Mouse (Mus musculus) naive thymus-derived CD4-positive, alpha-beta T cell, adult 2 months (primary cell): ENCODE data around the gene Trmt1.
"Not testable (repeated sequence)": the region's sequence is repeated elsewhere in the genome, so short reads cannot be mapped to it uniquely, and the experiment has no call there.

Experiments
- DNase-seq: peaks from one replicate; pipeline ENCODE4 v3.0.0-alpha.2; 2011; ENCODE audit warnings: low read depth

The Trmt1 gene

GRCm38 (mm10) chr8:84659936-84660818 is 25.9 kb upstream of the Trmt1 start:
- peak; percentile 88 for DNase-seq

GRCm38 (mm10) chr8:84660819-84661457 is 25.2 kb upstream of the Trmt1 start:
- DNase-seq = peak; percentile 68

GRCm38 (mm10) chr8:84661458-84661871 is 24.6 kb upstream of the Trmt1 start:
- DNase-seq = peak; percentile 82

GRCm38 (mm10) chr8:84661961-84662571 is 24.0 kb upstream of the Trmt1 start:
- DNase-seq = no peak

GRCm38 (mm10) chr8:84662581-84663065 is 23.5 kb upstream of the Trmt1 start, which contains the start of gene Ier2:
Gene Ier2 (minus strand): TSS chr8:84662852.
- peak; percentile 97 for DNase-seq

GRCm38 (mm10) chr8:84663483-84664327 is 22.4 kb upstream of the Trmt1 start:
- peak; percentile 89 for DNase-seq

- DNase-seq = peak; percentile 78
These were observed 21.3 kb upstream of the Trmt1 start for GRCm38 (mm10) chr8:84664566-84665384.

- no peak for DNase-seq
These were observed 20.7 kb upstream of the Trmt1 start for GRCm38 (mm10) chr8:84665385-84665893.

- DNase-seq = no peak
These were observed 18.0 kb upstream of the Trmt1 start for GRCm38 (mm10) chr8:84668081-84668480.

- no peak for DNase-seq
These were observed 17.2 kb upstream of the Trmt1 start for GRCm38 (mm10) chr8:84668731-84669485.

- not testable (repeated sequence) for DNase-seq
These were observed 15.7 kb upstream of the Trmt1 start for GRCm38 (mm10) chr8:84670295-84671006.

GRCm38 (mm10) chr8:84677305-84677704 is 8.8 kb upstream of the Trmt1 start:
- no peak for DNase-seq

- DNase-seq = no peak
These were observed 4.6 kb upstream of the Trmt1 start for GRCm38 (mm10) chr8:84681476-84681875.

GRCm38 (mm10) chr8:84682257-84682656 is 3.9 kb upstream of the Trmt1 start:
- no peak for DNase-seq

GRCm38 (mm10) chr8:84684537-84684936 is 1.6 kb upstream of the Trmt1 start:
- DNase-seq = no peak

GRCm38 (mm10) chr8:84687003-84687704 is 1.0 kb downstream of the Trmt1 start:
- DNase-seq = no peak

GRCm38 (mm10) chr8:84687705-84688100 is 1.6 kb downstream of the Trmt1 start, which contains the start of gene Nacc1:
Gene Nacc1 (minus strand): TSS chr8:84687862.
- peak; percentile 89 for DNase-seq
